30 mouse cellular contexts compared by ENCODE assay signal in the genomic region with DNA sequence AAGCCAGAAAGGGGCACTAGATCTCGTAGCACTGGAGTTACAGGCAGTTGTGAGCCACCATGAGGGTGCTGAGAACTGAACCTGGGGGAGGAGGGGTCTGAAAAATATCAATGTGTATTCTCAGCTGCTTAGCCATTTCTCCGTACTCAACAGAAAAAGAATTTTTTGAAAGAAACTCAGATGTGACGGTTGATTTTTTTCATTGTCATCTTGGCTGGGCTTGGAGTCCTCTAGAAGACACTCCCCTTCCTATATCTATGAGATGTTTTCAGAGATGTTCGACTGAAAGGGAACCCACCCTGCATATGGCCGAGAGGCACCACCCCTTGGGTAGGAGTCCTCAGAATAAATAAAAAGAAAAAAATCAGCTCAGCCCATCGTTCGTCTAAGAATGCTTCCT.
DNase-seq lines count a peak whose midpoint lies in the region; ATAC-seq and TF ChIP-seq lines count a peak whose summit lies in the region.
"Had no signal": no experiment of that assay in that cellular context is flagged by ENCODE, and none has a peak within 500 bp of the region (broad histone marks: within the 10 kb centered on the region; RNA-seq: fewer than 3 reads in every experiment).

No protein-coding gene starts in this region.

- TF ChIP-seq CTCF in gastrocnemius, adult 2 months (IDR thresholded peaks at IDR 0.05), result no peak
- TF ChIP-seq CTCF in hindbrain, postnatal 0 days (IDR thresholded peaks at IDR 0.05; ENCODE audit: low read depth), result no peak

- no peak for DNase-seq in gastrocnemius, adult 2 months
- no peak for DNase-seq in gastrocnemius, adult 8-10 months (ENCODE audit: low spot score in 2 of 2)
- no peak for DNase-seq in hindbrain, embryonic 10.5 days (ENCODE audit: low spot score)
- DNase-seq in hindbrain, postnatal 0 days (ENCODE audit: low spot score), result no peak
- no peak for DNase-seq in embryonic facial prominence, embryonic 10.5 days (ENCODE audit: low spot score)
- DNase-seq in lung, adult 18-20 months, result no peak
- no peak for DNase-seq in embryo, embryonic 10.5 days (ENCODE audit: low spot score)
- DNase-seq: adrenal gland, postnatal 10 days; cerebellum, adult 11 months; cerebellum, adult 9-10 months; cerebellum, postnatal 36 days; embryo, embryonic 11 days; gastrocnemius, postnatal 25 days; heart, adult 11 months; kidney, adult 9 months; kidney, postnatal 14 days; layer of hippocampus, adult 9-11 months; lung, postnatal 36 days had no signal

- H3K27ac ChIP-seq in gastrocnemius, adult 2 months, result peak overlapping the region; percentile 85; the same call in 1 of the 2 replicates
- H3K27ac ChIP-seq in hindbrain, embryonic 10.5 days, result 0 out of 2 replicates have a peak overlapping the region, but pooled peaks have one; percentile 19
- no peak overlapping the region for H3K27ac ChIP-seq in hindbrain, postnatal 0 days
- H3K27ac ChIP-seq in embryonic facial prominence, embryonic 10.5 days (replicated peaks), result peak overlapping the region; percentile 69
- 0 out of 2 replicates have a peak overlapping the region, but pooled peaks have one; percentile 15 for H3K27ac ChIP-seq in limb, embryonic 13.5 days
- H3K27ac ChIP-seq: forebrain, embryonic 12.5 days; hindbrain, embryonic 15.5 days; limb, embryonic 12.5 days; midbrain, embryonic 12.5 days; neural tube, embryonic 12.5 days had no signal

- 83% methylated on average over 7 of the region's 7 CpGs for WGBS in hindbrain, embryonic 10.5 days
- 78% methylated on average over 7 of the region's 7 CpGs for WGBS in hindbrain, postnatal 0 days
- WGBS in embryonic facial prominence, embryonic 10.5 days, result 83% methylated on average over 7 of the region's 7 CpGs
- WGBS in limb, embryonic 13.5 days, result 78% methylated on average over 7 of the region's 7 CpGs

- no peak overlapping the region for H3K9ac ChIP-seq in hindbrain, postnatal 0 days (replicated peaks; ENCODE audit: low read length)
- no peak overlapping the region for H3K9ac ChIP-seq in limb, embryonic 13.5 days
- H3K9ac ChIP-seq: embryonic facial prominence, embryonic 15.5 days; forebrain, embryonic 12.5 days; hindbrain, embryonic 15.5 days; limb, embryonic 12.5 days; midbrain, embryonic 12.5 days; neural tube, embryonic 12.5 days had no signal

- no peak overlapping the region for H3K4me2 ChIP-seq in hindbrain, postnatal 0 days (ENCODE audit: low read depth, low read length)
- no peak overlapping the region for H3K4me2 ChIP-seq in limb, embryonic 13.5 days (replicated peaks)
- H3K4me2 ChIP-seq: embryonic facial prominence, embryonic 15.5 days; forebrain, embryonic 12.5 days; hindbrain, embryonic 15.5 days; limb, embryonic 12.5 days; liver, embryonic 11.5 days; midbrain, embryonic 12.5 days; neural tube, embryonic 12.5 days had no signal

- H3K27me3 ChIP-seq in hindbrain, embryonic 10.5 days (ENCODE audit: insufficient read depth, poor library complexity, severe bottlenecking), result no peaks in the 10 kb centered on the region
- no peaks in the 10 kb centered on the region for H3K27me3 ChIP-seq in hindbrain, postnatal 0 days (ENCODE audit: insufficient read depth, low read length)
- no peaks in the 10 kb centered on the region for H3K27me3 ChIP-seq in embryonic facial prominence, embryonic 10.5 days (replicated peaks; ENCODE audit: low read depth, poor library complexity, severe bottlenecking)
- no peaks in the 10 kb centered on the region for H3K27me3 ChIP-seq in limb, embryonic 13.5 days
- H3K27me3 ChIP-seq: CH12.LX; embryonic facial prominence, embryonic 15.5 days; forebrain, embryonic 12.5 days; hindbrain, embryonic 15.5 days; limb, embryonic 12.5 days; megakaryocyte, embryonic 14.5 days; midbrain, embryonic 12.5 days; neural tube, embryonic 12.5 days had no signal

- intact Hi-C loops in gastrocnemius, adult 2 months (cut with DNase I), result loop anchor here (5.0 kb wide), 2 partner anchors 168 to 338 kb away; no protein-coding TSS in a partner anchor

- peaks cover 75% of the 10 kb centered on the region for H3K4me1 ChIP-seq in hindbrain, embryonic 10.5 days (replicated peaks)
- peaks cover 25% of the 10 kb centered on the region for H3K4me1 ChIP-seq in hindbrain, postnatal 0 days (ENCODE audit: insufficient read depth, low read length)
- peaks cover 84% of the 10 kb centered on the region for H3K4me1 ChIP-seq in embryonic facial prominence, embryonic 10.5 days
- peaks cover 80% of the 10 kb centered on the region for H3K4me1 ChIP-seq in limb, embryonic 13.5 days

- no peak for ATAC-seq in hindbrain, postnatal 0 days
- ATAC-seq in limb, embryonic 13.5 days (ENCODE audit: low FRiP score, low read depth), result no peak
- ATAC-seq: intestine, postnatal 0 days had no signal

- H3K36me3 ChIP-seq in hindbrain, embryonic 10.5 days, result no peaks in the 10 kb centered on the region
- H3K36me3 ChIP-seq in hindbrain, postnatal 0 days (ENCODE audit: insufficient read depth, low read length), result no peaks in the 10 kb centered on the region
- H3K36me3 ChIP-seq in embryonic facial prominence, embryonic 10.5 days (replicated peaks), result no peaks in the 10 kb centered on the region
- no peaks in the 10 kb centered on the region for H3K36me3 ChIP-seq in limb, embryonic 13.5 days
- H3K36me3 ChIP-seq: embryonic facial prominence, embryonic 15.5 days; forebrain, embryonic 12.5 days; hindbrain, embryonic 15.5 days; limb, embryonic 12.5 days; midbrain, embryonic 12.5 days; neural tube, embryonic 12.5 days had no signal

- H3K4me3 ChIP-seq in gastrocnemius, adult 2 months, result no peak overlapping the region
- no peak overlapping the region for H3K4me3 ChIP-seq in hindbrain, embryonic 10.5 days
- no peak overlapping the region for H3K4me3 ChIP-seq in hindbrain, postnatal 0 days (ENCODE audit: low read length)
- H3K4me3 ChIP-seq in embryonic facial prominence, embryonic 10.5 days, result no peak overlapping the region
- no peak overlapping the region for H3K4me3 ChIP-seq in limb, embryonic 13.5 days
- H3K4me3 ChIP-seq: embryonic facial prominence, embryonic 15.5 days; forebrain, embryonic 12.5 days; hindbrain, embryonic 15.5 days; limb, embryonic 12.5 days; megakaryocyte, embryonic 14.5 days; midbrain, embryonic 12.5 days; myocyte; neural tube, embryonic 12.5 days had no signal

- no peaks in the 10 kb centered on the region for H3K9me3 ChIP-seq in hindbrain, embryonic 10.5 days
- no peaks in the 10 kb centered on the region for H3K9me3 ChIP-seq in hindbrain, postnatal 0 days (ENCODE audit: low read length)
- no peaks in the 10 kb centered on the region for H3K9me3 ChIP-seq in embryonic facial prominence, embryonic 10.5 days
- H3K9me3 ChIP-seq in limb, embryonic 13.5 days, result no peaks in the 10 kb centered on the region
- H3K9me3 ChIP-seq: embryonic facial prominence, embryonic 15.5 days; forebrain, embryonic 12.5 days; hindbrain, embryonic 15.5 days; limb, embryonic 12.5 days; megakaryocyte, embryonic 14.5 days; midbrain, embryonic 12.5 days; neural tube, embryonic 12.5 days had no signal
